8 mouse cellular contexts compared by ENCODE assay signal in the genomic region with DNA sequence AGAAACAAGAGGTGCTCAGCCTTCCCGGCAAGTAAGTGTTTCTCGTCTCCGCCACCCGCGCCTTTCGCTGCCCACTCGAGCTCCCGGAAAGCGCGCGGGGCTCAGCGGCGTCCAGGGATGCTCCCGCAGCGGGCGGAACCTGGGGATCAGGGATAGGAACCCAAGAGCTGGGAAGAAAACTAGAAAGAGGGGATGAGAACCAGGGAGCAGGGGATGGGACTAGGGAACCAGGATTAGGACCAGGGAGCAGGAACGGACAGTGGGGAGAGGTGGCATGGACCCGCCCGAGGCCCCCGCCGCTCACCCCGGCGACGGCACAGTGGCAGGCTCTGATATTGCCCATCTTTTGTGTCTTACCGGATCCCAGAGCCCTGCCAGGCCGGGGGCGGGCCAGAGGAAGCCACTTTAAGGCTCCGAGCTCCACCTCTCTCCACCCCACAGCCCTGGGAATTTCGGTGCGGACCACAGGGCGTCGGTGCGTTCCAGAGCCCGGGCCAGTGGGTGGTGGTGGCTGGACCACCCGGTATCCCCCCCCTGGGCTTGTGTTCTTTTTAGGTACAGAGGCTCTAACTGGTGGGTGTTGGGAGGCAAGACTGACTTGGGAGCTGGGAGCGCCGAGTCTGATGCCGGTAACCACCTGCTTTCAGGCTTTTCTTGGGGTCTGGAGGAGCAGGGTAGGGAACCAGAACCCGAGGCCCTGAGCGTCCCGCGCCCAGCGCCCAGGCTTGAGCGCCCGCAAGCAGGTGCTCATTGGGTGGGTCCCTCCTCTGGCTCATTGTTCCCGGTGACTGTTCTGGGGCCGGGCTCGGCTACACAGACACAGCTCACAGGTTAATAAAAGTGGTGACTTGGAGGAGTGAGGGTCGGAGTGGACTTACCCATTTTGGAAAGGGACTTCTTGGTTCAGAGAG. TPM values are rescaled to one million over a fixed set of nuclear protein-coding genes. Genes with fewer than 3 reads are reported as not detected.
DNase-seq lines count a peak whose midpoint lies in the region; ATAC-seq lines count a peak whose summit lies in the region.

No protein-coding gene starts in this region.

- ATAC-seq in heart, embryonic 16.5 days (replicated peaks; ENCODE audit: extremely low read depth, insufficient read depth, low FRiP score), result peak; percentile 28; the same call in 1 of the 2 replicates
- ATAC-seq in stomach, embryonic 16.5 days (ENCODE audit: insufficient read depth, low FRiP score), result peak; percentile 53
- ATAC-seq in erythroid progenitor cell, adult 5-6 weeks (replicated peaks; ENCODE audit: low FRiP score, poor library complexity, severe bottlenecking), result no peak

- peak; percentile 20 for DNase-seq in kidney, postnatal 10 days
- DNase-seq in kidney, adult 18-20 months, result no peak
- peak; percentile 44 for DNase-seq in embryo, embryonic 9.5 days (ENCODE audit: extremely low spot score)
- DNase-seq in left cerebral cortex, postnatal 25 days (ENCODE audit: low spot score in 2 of 2), result peak; percentile 47 to 49
- peak; percentile 22 for DNase-seq in mesoderm, embryonic 11.5 days (ENCODE audit: low read depth, low spot score)

- intact Hi-C loops in left cerebral cortex, postnatal 25 days (cut with DNase I), result loop anchor here (5.0 to 10.0 kb wide), 5 partner anchors 778 to 1263 kb away; no protein-coding TSS in a partner anchor

- H3K4me1 ChIP-seq in heart, embryonic 16.5 days (ENCODE audit: control insufficient read depth, insufficient read depth, low read length), result peaks cover 5% of the 10 kb centered on the region; the same call in 1 of the 2 replicates
- H3K4me1 ChIP-seq in stomach, embryonic 16.5 days (ENCODE audit: control insufficient read depth, insufficient read depth, low read length), result peaks cover 9% of the 10 kb centered on the region

- peak overlapping the region; percentile 67 for H3K4me3 ChIP-seq in heart, embryonic 16.5 days (ENCODE audit: low read length)
- H3K4me3 ChIP-seq in stomach, embryonic 16.5 days (replicated peaks; ENCODE audit: low read length), result peak overlapping the region; percentile 57

- peaks cover 23% of the 10 kb centered on the region for H3K27me3 ChIP-seq in heart, embryonic 16.5 days (ENCODE audit: control insufficient read depth, insufficient read depth, low read length)
- H3K27me3 ChIP-seq in stomach, embryonic 16.5 days (ENCODE audit: control insufficient read depth, insufficient read depth, low read length), result peaks cover 20% of the 10 kb centered on the region

- no peaks in the 10 kb centered on the region for H3K36me3 ChIP-seq in heart, embryonic 16.5 days (ENCODE audit: control insufficient read depth, insufficient read depth)
- H3K36me3 ChIP-seq in stomach, embryonic 16.5 days (ENCODE audit: control insufficient read depth, insufficient read depth, low read length), result no peaks in the 10 kb centered on the region

- peak overlapping the region; percentile 54 for H3K9ac ChIP-seq in heart, embryonic 16.5 days (ENCODE audit: low read length)
- H3K9ac ChIP-seq in stomach, embryonic 16.5 days (ENCODE audit: low read length), result peak overlapping the region; percentile 69

- peak overlapping the region; percentile 99 for H3K4me2 ChIP-seq in heart, embryonic 16.5 days (ENCODE audit: low read depth, low read length)
- peak overlapping the region; percentile 88 for H3K4me2 ChIP-seq in stomach, embryonic 16.5 days (ENCODE audit: low read depth, low read length)

- H3K9me3 ChIP-seq in heart, embryonic 16.5 days (replicated peaks; ENCODE audit: control insufficient read depth, low read length), result no peaks in the 10 kb centered on the region
- no peaks in the 10 kb centered on the region for H3K9me3 ChIP-seq in stomach, embryonic 16.5 days (replicated peaks; ENCODE audit: control insufficient read depth, low read length)

- no peak overlapping the region for H3K27ac ChIP-seq in heart, embryonic 16.5 days (ENCODE audit: low read length)
- H3K27ac ChIP-seq in stomach, embryonic 16.5 days (ENCODE audit: low read length), result no peak overlapping the region

- 1% methylated on average over 49 of the region's 49 CpGs for WGBS in heart, embryonic 16.5 days
- 2% methylated on average over 49 of the region's 49 CpGs for WGBS in stomach, embryonic 16.5 days

RNA-seq across cellular contexts. Expression of gene Sema6d, which starts 0.7 kb away (rescaled TPM):
- polyA plus RNA-seq in heart, embryonic 16.5 days (2015; fragmentation: Nextera tagmentation; extraction: Ambion mirVana), result 17.8 and 19.8 TPM in 2 replicates
- total RNA-seq in left cerebral cortex, postnatal 25 days (2021), result 10 to 100 TPM; 44.5 to 49.2 TPM
- 10.4 and 11.3 TPM in 2 replicates for polyA plus RNA-seq in stomach, embryonic 16.5 days (2015; fragmentation: Nextera tagmentation; extraction: Ambion mirVana)
- 1.4 and 5.0 TPM in 2 replicates for total RNA-seq in erythroid progenitor cell, adult 5-6 weeks (2015; ENCODE audit: low replicate concordance)
- total RNA-seq in erythroid progenitor cell, adult 5-6 weeks (2017; ENCODE audit: low replicate concordance), result 1.0 and 1.3 TPM in 2 replicates

Comparison
In these comparisons a context has a peak if more than half of its experiments do, and no peak if none do; other contexts are left out.
1. RNA of gene Sema6d, which starts 0.7 kb away (total RNA-seq): 44.5 to 49.2 TPM in left cerebral cortex, postnatal 25 days; 1.0 to 5.0 TPM in erythroid progenitor cell, adult 5-6 weeks; every median in the first group is over 4 times any median in the second.